Mouse (Mus musculus) activated CD4-positive, CD25-positive, alpha-beta regulatory T cell (primary cell): ENCODE data around the gene Olfr1438-ps1. TPM values are rescaled to one million over a fixed set of nuclear protein-coding genes. Genes with fewer than 3 reads are reported as not detected.

ENCODE experiments used
- polyA plus RNA-seq, 2 experiments: library from polyadenylated mRNA; unstranded; fragments of 100-300 nt; shearing (Covaris generic); gene quantifications; one replicate each; pipeline ENCODE4 v1.2.1; 2017

Gene Olfr1438-ps1
- under 1 TPM in 1 of 2 experiments, not detected in 1; 0.04 TPM for polyA plus RNA-seq

GRCm38 (mm10) chr19:12335810-12336209 lies at the start of gene Olfr1438-ps1:
TSS of gene Olfr1438-ps1 (minus strand) at chr19:12335910.

GRCm38 (mm10) chr19:12325001-12325400 lies 10.7 kb downstream of the Olfr1438-ps1 start, which contains the start of gene Olfr1437:
TSS of gene Olfr1437 (minus strand) at chr19:12325101.

GRCm38 (mm10) chr19:12299030-12299429 lies 36.7 kb downstream of the Olfr1438-ps1 start, which contains the start of gene Olfr1436:
TSS of gene Olfr1436 (minus strand) at chr19:12299130.

GRCm38 (mm10) chr19:12279554-12279953 lies 56.2 kb downstream of the Olfr1438-ps1 start, which contains the start of gene Olfr1434:
TSS of gene Olfr1434 (plus strand) at chr19:12279854.

Other genes starting within 250 kb of the Olfr1438-ps1 start
- gene Olfr1426, start 243.9 kb downstream of the Olfr1438-ps1 start, polyA plus RNA-seq, result not detected
- gene Olfr1427, start 232.6 kb downstream of the Olfr1438-ps1 start, polyA plus RNA-seq, result not detected
- not detected for gene Olfr1428, start 220.0 kb downstream of the Olfr1438-ps1 start, polyA plus RNA-seq
- under 1 TPM in 1 of 2 experiments, not detected in 1; 0.23 TPM for gene Olfr76, start 212.7 kb downstream of the Olfr1438-ps1 start, polyA plus RNA-seq
- gene Olfr1555-ps1, start 165.8 kb downstream of the Olfr1438-ps1 start, polyA plus RNA-seq, result under 1 TPM; 0.17 to 0.20 TPM
- not detected for gene Olfr1431, start 135.3 kb downstream of the Olfr1438-ps1 start, polyA plus RNA-seq
- gene Olfr1432, start 103.3 kb downstream of the Olfr1438-ps1 start, polyA plus RNA-seq, result under 1 TPM in 1 of 2 experiments, not detected in 1; 0.12 TPM
- gene Olfr262, start 94.3 kb downstream of the Olfr1438-ps1 start, polyA plus RNA-seq, result under 1 TPM in 1 of 2 experiments, not detected in 1; 0.49 TPM
- gene Olfr235, start 74.9 kb downstream of the Olfr1438-ps1 start, polyA plus RNA-seq, result not detected
- not detected for gene Olfr1434, start 56.1 kb downstream of the Olfr1438-ps1 start, polyA plus RNA-seq
- not detected for gene Olfr1436, start 36.8 kb downstream of the Olfr1438-ps1 start, polyA plus RNA-seq
- under 1 TPM in 1 of 2 experiments, not detected in 1; 0.98 TPM for gene Olfr1437, start 10.8 kb downstream of the Olfr1438-ps1 start, polyA plus RNA-seq
- under 1 TPM in 1 of 2 experiments, not detected in 1; 0.04 TPM for gene Olfr1440, start 51.4 kb upstream of the Olfr1438-ps1 start, polyA plus RNA-seq
- gene Olfr1441, start 81.5 kb upstream of the Olfr1438-ps1 start, polyA plus RNA-seq, result not detected
- gene Pfpl, start 92.0 kb upstream of the Olfr1438-ps1 start, polyA plus RNA-seq, result under 1 TPM in 1 of 2 experiments, not detected in 1; 0.10 TPM
- 1 to 10 TPM in 1 of 2 experiments, under 1 TPM in 1; 0.88 to 2.5 TPM for gene Mpeg1, start 124.9 kb upstream of the Olfr1438-ps1 start, polyA plus RNA-seq
- gene Dtx4, start 165.5 kb upstream of the Olfr1438-ps1 start, polyA plus RNA-seq, result 1 to 10 TPM in 1 of 2 experiments, under 1 TPM in 1; 0.88 to 1.6 TPM
- gene Fam111a, start 209.8 kb upstream of the Olfr1438-ps1 start, polyA plus RNA-seq, result 10 to 100 TPM; 26.4 to 53.7 TPM